Mouse (Mus musculus): Measurements from ENCODE around the gene Mdn1.

- TF ChIP-seq CTCF (IDR thresholded peaks at IDR 0.05; ENCODE audit: low read depth) (no peak), EP300 (IDR thresholded peaks at IDR 0.05; ENCODE audit: low read depth) (no peak)
Measured at GRCm38 (mm10) chr4:32824254-32824653, 167.3 kb downstream of the Mdn1 start.
